Mouse (Mus musculus) heart, adult 2 months (tissue): ENCODE measurements around the gene Camsap3. TPM values are rescaled to one million over a fixed set of nuclear protein-coding genes. Genes with fewer than 3 reads are reported as not detected.

Experiments used
- DNase-seq, 2 experiments: peaks; one replicate each; pipeline ENCODE4 v3.0.0; 2021
- H3K27ac ChIP-seq: fragments of 200-600 bp; 2 replicates; pipeline ENCODE4 v1.8.1; 2022
- H3K27me3 ChIP-seq: fragments of 200-500 bp; 2 replicates; pipeline ENCODE4 v1.6.1; 2012; ENCODE audit warnings: mild to moderate bottlenecking, low read length, inconsistent platforms, mixed read lengths; ENCODE audit not compliant: control insufficient read depth, insufficient read depth
- H3K36me3 ChIP-seq: fragments of 200-500 bp; 2 replicates; pipeline ENCODE4 v1.6.1; 2012; ENCODE audit warnings: low read length, inconsistent platforms; ENCODE audit not compliant: control insufficient read depth, insufficient read depth
- H3K4me1 ChIP-seq: fragments of 200-500 bp; 2 replicates; pipeline ENCODE4 v1.6.1; 2011; ENCODE audit warnings: low read length; ENCODE audit not compliant: control insufficient read depth, insufficient read depth
- H3K4me3 ChIP-seq: fragments of 200-600 bp; 2 replicates; pipeline ENCODE4 v1.8.1; 2022
- H3K79me2 ChIP-seq: fragments of 200-500 bp; replicated peaks from 2 replicates; pipeline ENCODE4 v1.6.1; 2012; ENCODE audit warnings: mild to moderate bottlenecking, inconsistent platforms, low read length, moderate library complexity, mixed read lengths; ENCODE audit not compliant: control insufficient read depth, insufficient read depth
- H3K9ac ChIP-seq: fragments of 200-500 bp; 2 replicates; pipeline ENCODE4 v1.6.1; 2012; ENCODE audit warnings: low read depth, mild to moderate bottlenecking, control low read depth, inconsistent platforms, low read length, mixed read lengths
- CTCF ChIP-seq: fragments of 200-600 bp; IDR thresholded peaks from 2 replicates; pipeline ENCODE4 v1.8.1; 2022; ENCODE audit warnings: antibody characterized with exemption, mild to moderate bottlenecking, moderate library complexity
- EP300 ChIP-seq: fragments of 200-500 bp; IDR thresholded peaks from 2 replicates; pipeline ENCODE4 v1.6.1; 2011; ENCODE audit warnings: low read depth, low read length, control low read depth; ENCODE audit not compliant: insufficient read depth
- POLR2A ChIP-seq: fragments of 200-500 bp; IDR thresholded peaks from 2 replicates; pipeline ENCODE4 v1.6.1; 2011; ENCODE audit warnings: mild to moderate bottlenecking, low read depth, low read length, control low read depth; ENCODE audit not compliant: insufficient read depth
- WGBS: fragments of 180-500 bp; shearing (Covaris S2); methylation state at CpG from one replicate; pipeline ENCODE4 v1.1.7; 2018; 5-methylcytosine and 5-hydroxymethylcytosine counted together
- intact Hi-C: fragments of 180-260 bp; cut with DNase I; formaldehyde crosslinking; loops from one replicate; pipeline ENCODE4 v1.15.1; 2025
- polyA plus RNA-seq: library from polyadenylated mRNA; depleted of rRNA; stranded (reverse); fragments of >200 nt; gene quantifications from 2 replicates; pipeline ENCODE4 v1.2.3, GENCODE M21; 2012
- total RNA-seq, 2 experiments: library from RNA; stranded (reverse); gene quantifications; 2 replicates each; pipeline ENCODE4 v1.2.3; 2021

Camsap3 gene
- total and polyA plus RNA-seq, 3 experiments, result 0.68 to 1.9 (median 1.2) TPM

DNA sequence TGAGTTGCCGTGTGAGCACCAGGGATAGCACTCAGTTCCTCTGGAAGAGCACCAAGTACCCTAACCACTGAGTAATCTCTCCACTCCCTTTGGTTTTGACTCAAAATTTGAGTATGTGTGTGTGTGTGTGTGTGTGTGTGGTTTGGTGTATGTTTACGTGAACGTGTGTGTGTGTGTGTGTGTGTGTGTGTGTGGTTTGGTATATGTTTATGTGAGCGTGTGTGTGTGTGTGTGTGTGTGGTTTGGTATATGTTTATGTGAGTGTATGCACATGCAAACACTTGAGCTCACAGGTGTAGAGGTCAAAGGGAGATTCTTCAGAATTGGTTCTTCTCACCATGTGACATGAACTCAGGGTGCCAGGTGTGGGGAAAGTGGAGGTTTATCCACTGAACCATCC, 31.0 kb upstream of the Camsap3 start:
- Histone ChIP-seq H3K4me3 (no peak overlapping the region), H3K27me3 (no peaks in the 10 kb centered on the region), H3K9ac (no peak overlapping the region), H3K36me3 (no peaks in the 10 kb centered on the region), H3K79me2 (no peaks in the 10 kb centered on the region), H3K4me1 (no peaks in the 10 kb centered on the region), H3K27ac (no peak overlapping the region)
- TF ChIP-seq POLR2A (no peak), EP300 (no peak), CTCF (no peak)
- DNase-seq, result no peak
- intact Hi-C loops, result loop anchor here (5.0 kb wide), 1 partner anchor 66 kb away; the partner anchor contains the start of genes Pet100 and Xab2
- 56% methylated on average over 4 of the region's 4 CpGs for WGBS

DNA sequence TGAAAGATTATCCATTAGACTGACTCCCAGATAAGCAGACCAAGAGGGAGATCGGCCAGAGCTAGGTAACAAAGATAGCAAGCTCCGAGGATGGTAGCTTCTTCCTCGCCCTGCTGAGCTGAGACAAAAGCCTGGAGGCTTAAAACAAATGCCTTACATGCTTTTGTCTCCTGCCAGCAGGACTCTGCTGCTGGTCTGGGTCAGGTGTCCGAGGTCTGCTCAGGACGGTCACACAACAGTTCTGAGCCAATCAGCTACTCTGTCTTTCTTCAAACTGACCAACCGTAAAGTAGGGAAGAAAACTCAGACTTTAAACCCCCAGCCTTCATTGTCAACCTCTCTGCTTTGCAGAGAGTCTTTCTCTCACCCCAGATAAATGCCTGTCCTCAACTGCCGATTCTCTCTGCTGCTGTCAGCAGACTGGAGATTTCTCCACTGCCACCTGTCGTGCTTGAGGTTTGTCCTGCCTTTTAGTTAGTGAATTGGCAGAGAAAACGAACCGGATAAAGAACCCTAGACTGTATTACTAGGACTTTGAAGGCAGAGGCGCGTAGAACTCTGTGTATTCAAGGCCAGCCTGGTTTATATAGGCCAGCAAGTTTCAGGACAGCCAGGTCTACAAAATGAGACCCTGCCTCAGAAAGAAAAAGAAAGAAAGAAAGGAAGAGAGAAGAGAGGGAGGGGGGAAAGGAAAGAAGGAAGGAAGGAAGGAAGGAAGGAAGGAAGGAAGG, 19.3 kb upstream of the Camsap3 start, which contains the start of gene C330021F23Rik:
TSS of gene C330021F23Rik (plus strand) at position 350 of the 731 bp plus-strand sequence.
- TF ChIP-seq EP300 (no peak), CTCF (no peak), POLR2A (no peak)
- H3K4me1 ChIP-seq, result no peaks in the 10 kb centered on the region
- intact Hi-C loops, result no loop called here

DNA sequence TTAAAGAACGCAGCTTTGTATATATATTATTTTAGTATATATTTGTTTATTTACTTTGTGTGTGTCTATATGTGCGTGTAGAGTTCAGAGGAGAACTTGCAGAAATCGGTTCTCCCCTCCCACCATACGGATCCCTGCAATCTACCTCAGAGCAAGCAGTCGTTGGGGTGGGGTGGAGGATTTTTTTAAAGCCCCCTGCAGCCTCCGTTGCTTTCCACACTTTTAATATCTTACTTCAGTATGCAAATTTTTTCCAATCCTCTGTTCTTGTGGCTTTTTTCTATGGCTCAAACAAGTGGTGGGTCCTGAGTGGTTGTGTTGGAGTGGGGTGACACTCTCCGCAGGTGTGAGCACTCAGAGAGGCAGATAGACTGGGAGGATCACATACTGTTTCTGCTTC, 18.7 kb upstream of the Camsap3 start:
- DNase-seq, result no peak
- intact Hi-C loops, result no loop called here
- Histone ChIP-seq H3K4me1 (no peaks in the 10 kb centered on the region), H3K4me3 (no peak overlapping the region), H3K9ac (no peak overlapping the region), H3K36me3 (no peaks in the 10 kb centered on the region), H3K27me3 (peaks cover 3% of the 10 kb centered on the region; the same call in 1 of the 2 replicates), H3K79me2 (no peaks in the 10 kb centered on the region), H3K27ac (no peak overlapping the region)
- TF ChIP-seq EP300 (no peak), CTCF (no peak), POLR2A (no peak)
- 18% methylated on average over 7 of the region's 7 CpGs for WGBS

More for the DNA sequence above, 19.3 kb upstream of the Camsap3 start, which contains the start of gene C330021F23Rik:
- no peak for DNase-seq
- Histone ChIP-seq H3K4me3 (no peak within 1 kb of the TSS), H3K27me3 (peaks cover 3% of the 10 kb centered on the region; the same call in 1 of the 2 replicates), H3K9ac (no peak within 1 kb of the TSS), H3K36me3 (no peaks in the 10 kb centered on the region), H3K79me2 (no peaks in the 10 kb centered on the region), H3K27ac (no peak within 1 kb of the TSS)
- WGBS, result 9% methylated on average over 12 of the region's 12 CpGs

DNA sequence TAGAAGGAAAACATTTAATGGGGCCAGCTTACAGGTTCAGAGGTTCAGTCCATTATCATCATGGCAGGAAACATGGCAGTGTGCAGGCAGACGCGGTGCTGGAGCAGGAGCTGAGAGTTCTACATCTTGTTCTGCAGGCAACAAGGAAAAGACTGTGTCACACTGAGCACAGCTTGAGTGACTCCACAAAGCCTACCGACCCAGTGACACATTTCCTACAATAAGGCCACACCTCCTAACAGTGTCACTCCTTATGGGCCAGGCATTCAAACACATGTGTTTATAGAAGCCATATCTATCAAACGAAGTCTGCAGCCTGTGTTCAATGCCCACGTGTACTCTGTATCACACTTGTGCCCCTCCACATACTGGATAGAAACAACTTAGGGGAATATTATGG, 17.3 kb upstream of the Camsap3 start:
- no peaks in the 10 kb centered on the region for H3K79me2 ChIP-seq
- H3K27ac ChIP-seq, result no peak overlapping the region
- H3K9ac ChIP-seq, result no peak overlapping the region
- H3K4me1 ChIP-seq, result no peaks in the 10 kb centered on the region
- no peaks in the 10 kb centered on the region for H3K36me3 ChIP-seq
- 76% methylated on average over 5 of the region's 5 CpGs for WGBS
- intact Hi-C loops, result no loop called here
- no peak for DNase-seq
- TF ChIP-seq POLR2A (no peak), EP300 (no peak), CTCF (no peak)
- peaks cover 3% of the 10 kb centered on the region; the same call in 1 of the 2 replicates for H3K27me3 ChIP-seq
- no peak overlapping the region for H3K4me3 ChIP-seq

DNA sequence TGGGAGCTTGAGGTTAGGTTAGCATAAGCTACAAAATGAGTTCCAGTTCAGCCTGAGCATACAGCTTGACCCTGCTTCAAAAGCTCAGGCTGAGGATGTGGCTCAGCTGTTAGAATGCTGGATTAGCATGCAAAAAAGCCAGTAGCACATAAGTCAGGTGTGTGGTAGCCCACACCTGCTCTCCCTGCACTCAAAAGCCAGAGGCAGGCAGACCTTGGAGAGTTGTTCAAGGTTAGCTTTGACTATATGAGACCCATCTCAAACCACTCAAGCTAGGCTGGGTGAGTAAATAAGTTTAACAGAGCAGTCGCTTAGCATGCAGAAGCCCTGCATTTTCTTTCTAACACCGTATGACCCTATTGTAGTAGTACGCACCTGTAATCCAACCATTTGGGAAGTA, 12.5 kb upstream of the Camsap3 start:
- 90% methylated on average over 3 of the region's 3 CpGs for WGBS

DNA sequence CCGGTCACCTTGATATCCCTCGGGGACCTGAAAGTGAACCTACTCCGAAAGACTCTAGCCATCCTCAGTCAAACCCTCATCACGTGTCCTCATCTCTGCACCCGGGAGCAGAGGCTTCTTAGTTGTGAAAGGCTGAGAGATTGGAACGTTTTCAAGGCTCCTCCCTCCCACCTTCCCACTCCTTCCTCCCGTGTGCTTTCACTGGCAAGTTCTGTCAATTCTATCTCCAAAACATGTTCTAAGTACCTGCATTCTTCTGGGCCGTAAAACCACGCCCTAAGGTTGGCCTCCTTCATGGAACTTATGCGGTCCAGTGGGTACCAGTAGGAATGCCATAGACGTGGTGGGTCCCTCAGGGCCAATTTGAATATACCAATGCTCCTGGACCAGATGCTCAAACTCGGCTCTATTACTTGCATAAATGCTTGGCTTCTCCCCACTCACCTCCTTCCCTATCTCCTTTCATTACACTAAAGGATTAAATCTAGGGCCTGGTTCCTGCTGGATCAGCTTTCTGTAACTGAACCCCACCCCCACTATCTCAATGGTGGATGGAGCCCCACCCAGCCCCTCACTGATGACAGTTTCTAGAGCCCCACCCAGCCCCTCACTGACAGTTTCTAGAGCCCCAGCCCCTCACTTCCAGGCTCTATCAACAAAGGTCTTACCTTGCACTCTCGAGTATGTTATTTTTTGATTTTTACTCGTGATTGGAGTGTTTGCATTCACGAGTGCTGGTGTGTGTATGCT, 10.7 kb upstream of the Camsap3 start:
- whole genome bisulfite sequencing, result 63% methylated on average over 15 of the region's 15 CpGs
- no peak overlapping the region for H3K4me3 ChIP-seq
- intact Hi-C loops, result no loop called here

More for the DNA sequence above, 12.5 kb upstream of the Camsap3 start:
- H3K4me1 ChIP-seq, result no peaks in the 10 kb centered on the region
- TF ChIP-seq POLR2A (no peak), EP300 (no peak), CTCF (no peak)
- no peak for DNase-seq
- intact Hi-C loops, result no loop called here
- H3K36me3 ChIP-seq, result no peaks in the 10 kb centered on the region
- H3K4me3 ChIP-seq, result no peak overlapping the region
- no peak overlapping the region for H3K9ac ChIP-seq
- H3K27ac ChIP-seq, result no peak overlapping the region
- H3K79me2 ChIP-seq, result no peaks in the 10 kb centered on the region
- H3K27me3 ChIP-seq, result no peaks in the 10 kb centered on the region

More for the DNA sequence above, 10.7 kb upstream of the Camsap3 start:
- no peak overlapping the region for H3K9ac ChIP-seq
- no peak for TF ChIP-seq CTCF
- H3K79me2 ChIP-seq, result no peaks in the 10 kb centered on the region
- H3K27ac ChIP-seq, result no peak overlapping the region
- no peaks in the 10 kb centered on the region for H3K36me3 ChIP-seq
- H3K27me3 ChIP-seq, result no peaks in the 10 kb centered on the region
- no peak for DNase-seq
- no peaks in the 10 kb centered on the region for H3K4me1 ChIP-seq
